Mouse (Mus musculus) myocyte (in vitro differentiated cells): ENCODE data around the gene Cnot1. TPM values are rescaled to one million over a fixed set of nuclear protein-coding genes. Genes with fewer than 3 reads are reported as not detected.

Experiments
- H3K27me3 ChIP-seq: one replicate; pipeline ENCODE4 v1.6.1; 2011; ENCODE audit not compliant: control insufficient read depth, insufficient read depth, insufficient read length
- H3K36me3 ChIP-seq: one replicate; pipeline ENCODE4 v1.6.1; 2011; ENCODE audit not compliant: control insufficient read depth, insufficient read depth
- H3K4me2 ChIP-seq: one replicate; pipeline ENCODE4 v1.6.1; 2011; ENCODE audit warnings: low read depth, control low read depth
- H3K4me3 ChIP-seq: one replicate; pipeline ENCODE4 v1.5.1; 2011; ENCODE audit warnings: mild to moderate bottlenecking, control low read depth, moderate library complexity
- H3K79me2 ChIP-seq: one replicate; pipeline ENCODE4 v1.6.1; 2011; ENCODE audit not compliant: control insufficient read depth, insufficient read depth
- H3ac ChIP-seq: one replicate; pipeline ENCODE4 v1.6.1; 2011; ENCODE audit not compliant: control insufficient read depth, insufficient read length
- CEBPB ChIP-seq: IDR thresholded peaks from 2 replicates; pipeline ENCODE4 v1.6.1; 2011; ENCODE audit warnings: mild to moderate bottlenecking, moderate library complexity; ENCODE audit not compliant: poor library complexity, insufficient read depth, severe bottlenecking
- E2F4 ChIP-seq: IDR thresholded peaks from one replicate; pipeline ENCODE4 v1.6.1; 2011; ENCODE audit warnings: mild to moderate bottlenecking, control low read depth, moderate library complexity; ENCODE audit not compliant: insufficient read depth
- MAX ChIP-seq: IDR thresholded peaks from one replicate; pipeline ENCODE4 v1.6.1; 2011; ENCODE audit warnings: low read depth, mild to moderate bottlenecking, control low read depth
- MYOD1 ChIP-seq, 3 experiments: IDR thresholded peaks; one replicate each; pipeline ENCODE4 v1.6.1; 2011; ENCODE audit warnings: control low read depth in 2 of 3, low read depth in 2 of 3, mild to moderate bottlenecking in 2 of 3, moderate library complexity in 1 of 3; ENCODE audit not compliant: insufficient read length in 2 of 3, control insufficient read depth in 1 of 3
- MYOG ChIP-seq, 3 experiments: IDR thresholded peaks; one replicate each; pipeline ENCODE4 v1.6.1; 2011; ENCODE audit warnings: control low read depth in 2 of 3, low read depth in 2 of 3, mild to moderate bottlenecking in 2 of 3; ENCODE audit not compliant: insufficient read length in 2 of 3, control insufficient read depth in 1 of 3, insufficient read depth in 1 of 3
- POLR2A ChIP-seq: IDR thresholded peaks from one replicate; pipeline ENCODE4 v1.6.1; 2011; ENCODE audit warnings: low read depth, mild to moderate bottlenecking, control low read depth, moderate library complexity; ENCODE audit not compliant: insufficient read length
- POLR2AphosphoS2 ChIP-seq: IDR thresholded peaks from one replicate; pipeline ENCODE4 v1.6.1; 2011; ENCODE audit warnings: low read depth, control low read depth; ENCODE audit not compliant: insufficient read length
- REST ChIP-seq: IDR thresholded peaks from one replicate; pipeline ENCODE4 v1.6.1; 2011; ENCODE audit warnings: mild to moderate bottlenecking, control low read depth, moderate library complexity; ENCODE audit not compliant: insufficient read depth, insufficient read length
- SRF ChIP-seq: IDR thresholded peaks from one replicate; pipeline ENCODE4 v1.6.1; 2011; ENCODE audit warnings: low read depth; ENCODE audit not compliant: control insufficient read depth, insufficient read length
- TCF12 ChIP-seq: IDR thresholded peaks from one replicate; pipeline ENCODE4 v1.6.1; 2011; ENCODE audit warnings: mild to moderate bottlenecking, control low read depth; ENCODE audit not compliant: poor library complexity, insufficient read depth, severe bottlenecking
- TCF3 ChIP-seq: IDR thresholded peaks from one replicate; pipeline ENCODE4 v1.6.1; 2011; ENCODE audit warnings: low read depth, control low read depth; ENCODE audit not compliant: insufficient read length
- USF1 ChIP-seq: IDR thresholded peaks from one replicate; pipeline ENCODE4 v1.6.1; 2011; ENCODE audit warnings: low read depth, mild to moderate bottlenecking, control low read depth, moderate library complexity
- polyA plus RNA-seq: library from polyadenylated mRNA; unstranded; fragments of >200 nt; fragmentation: generic; extraction: Trizol; gene quantifications from one replicate; pipeline ENCODE4 v1.2.1, GENCODE M21; 2012; ENCODE audit warnings: missing spikeins

Cnot1 gene
- polyA plus RNA-seq, 1 experiment = 32.7 TPM

- TF ChIP-seq MYOD1 (IDR thresholded peaks at IDR 0.05; ENCODE audit: control insufficient read depth in 1 of 3, insufficient read length in 2 of 3, low read depth in 2 of 3) = peak in 2 of 3 experiments; percentile 35 to 67
- TF ChIP-seq POLR2A = no peak
- no peak for TF ChIP-seq MAX
- no peak for TF ChIP-seq MYOG (IDR thresholded peaks at IDR 0.05; ENCODE audit: control insufficient read depth in 1 of 3, insufficient read depth in 1 of 3, insufficient read length in 2 of 3, low read depth in 2 of 3)
- TF ChIP-seq E2F4 = no peak
- TF ChIP-seq REST = no peak
- H3K27me3 ChIP-seq = no peaks in the 10 kb centered on the region
- no peaks in the 10 kb centered on the region for H3K36me3 ChIP-seq
- H3K79me2 ChIP-seq = peaks cover 7% of the 10 kb centered on the region
- H3ac ChIP-seq = no peak overlapping the region
- no peak overlapping the region for H3K4me2 ChIP-seq
- H3K4me3 ChIP-seq = no peak overlapping the region
Observed at GRCm38 (mm10) chr8:95688073-95688672, 119.1 kb downstream of the Cnot1 start.

DNA sequence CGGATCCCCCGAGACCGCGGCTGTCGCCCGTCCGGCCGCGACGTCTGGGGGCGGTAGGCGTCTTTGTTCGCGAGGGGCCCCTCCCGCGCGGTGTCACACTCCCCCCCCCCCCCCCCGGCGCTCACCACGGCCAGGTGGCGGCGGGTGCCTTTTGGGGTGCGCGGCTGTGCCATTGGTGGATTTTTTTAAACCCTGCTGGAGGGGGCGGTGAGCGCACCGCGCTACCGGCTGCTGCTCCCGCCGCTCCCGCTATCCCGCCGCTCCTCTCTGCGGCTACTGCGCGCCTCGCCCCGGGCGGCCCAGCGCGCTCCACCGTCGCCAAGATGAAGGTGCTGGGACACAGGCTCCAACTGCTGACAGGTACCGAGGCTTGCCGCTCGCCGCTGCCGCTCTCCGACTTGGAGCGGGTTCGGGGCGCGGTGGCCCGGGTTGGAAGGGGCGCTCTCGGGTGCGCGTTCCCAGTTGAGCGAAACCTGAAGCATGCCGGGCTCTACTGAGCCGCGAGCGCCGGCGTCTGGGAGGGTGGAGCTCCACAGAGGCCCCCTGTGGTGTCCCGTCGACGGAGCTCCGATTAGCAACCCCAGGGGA is 129.1 kb downstream of the Cnot1 start:
- H3K27me3 ChIP-seq = no peaks in the 10 kb centered on the region
- peak in 1 of 3 experiments; percentile 36 for TF ChIP-seq MYOD1 (IDR thresholded peaks at IDR 0.05; ENCODE audit: control insufficient read depth in 1 of 3, insufficient read length in 2 of 3, low read depth in 2 of 3)
- no peak for TF ChIP-seq TCF3
- TF ChIP-seq E2F4 = no peak
- TF ChIP-seq TCF12 = no peak
- no peak for TF ChIP-seq REST
- TF ChIP-seq CEBPB = no peak
- peak in 2 of 3 experiments; percentile 3 to 46 for TF ChIP-seq MYOG (IDR thresholded peaks at IDR 0.05; ENCODE audit: control insufficient read depth in 1 of 3, insufficient read depth in 1 of 3, insufficient read length in 2 of 3, low read depth in 2 of 3)
- TF ChIP-seq USF1 = no peak
- TF ChIP-seq POLR2A = no peak
- peaks cover 5% of the 10 kb centered on the region for H3K79me2 ChIP-seq
- peak overlapping the region; percentile 32 for H3K4me3 ChIP-seq
- peak overlapping the region; percentile 6 for H3ac ChIP-seq
- H3K36me3 ChIP-seq = no peaks in the 10 kb centered on the region
- H3K4me2 ChIP-seq = peak overlapping the region; percentile 73

DNA sequence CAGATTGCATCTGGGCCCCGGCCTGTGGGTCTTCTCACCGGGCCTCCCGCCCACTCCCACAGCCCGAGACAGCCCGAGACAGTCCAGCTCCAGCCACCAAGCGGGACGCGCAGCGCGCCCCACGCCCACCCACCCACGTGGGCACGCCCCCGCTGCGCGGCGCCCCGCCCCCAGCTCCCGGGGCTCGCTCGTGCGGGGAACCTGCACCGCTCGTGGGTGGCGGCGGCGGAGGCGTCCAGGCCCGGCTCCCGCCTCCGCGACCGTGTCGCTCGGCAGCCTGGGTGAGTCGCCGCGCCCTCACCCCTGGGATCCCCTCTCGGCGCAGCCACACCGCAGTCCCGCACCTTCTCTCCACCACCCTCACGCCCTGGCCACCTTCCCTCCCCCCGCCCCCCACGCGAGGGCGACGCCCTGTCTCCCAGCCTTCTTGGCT is 129.7 kb downstream of the Cnot1 start:
- Histone ChIP-seq H3K4me2 (peak overlapping the region; percentile 73), H3ac (peak overlapping the region; percentile 6), H3K36me3 (no peaks in the 10 kb centered on the region), H3K79me2 (peaks cover 4% of the 10 kb centered on the region), H3K27me3 (no peaks in the 10 kb centered on the region), H3K4me3 (peak overlapping the region; percentile 32)
- TF ChIP-seq POLR2AphosphoS2 (no peak), POLR2A (peak; percentile 14)

DNA sequence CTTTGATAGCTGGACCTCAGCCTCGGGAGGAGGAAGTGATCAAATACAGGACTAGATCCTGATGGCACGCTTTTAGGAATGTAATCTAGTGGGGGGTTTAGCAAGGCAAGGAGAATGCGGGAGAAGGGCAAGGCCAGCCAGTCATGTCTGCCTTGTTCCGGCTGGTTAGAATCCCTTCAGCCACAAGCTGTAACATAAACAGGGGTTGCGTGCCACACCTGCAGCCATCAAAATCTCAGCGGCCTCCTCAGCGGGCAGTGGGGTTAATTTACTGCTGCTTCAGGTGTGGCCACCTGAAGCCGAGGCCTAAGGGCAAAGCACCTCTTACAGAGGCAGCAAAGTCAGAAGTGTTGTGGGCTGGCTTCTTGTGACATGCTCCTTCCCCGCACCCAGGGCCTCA is 130.6 kb downstream of the Cnot1 start, which contains the start of gene Ndrg4:
Gene Ndrg4, plus strand, starts transcription at position 350 of the 400 bp plus-strand sequence.
- Histone ChIP-seq H3K4me3 (peak within 1 kb of the TSS; percentile 32), H3K27me3 (no peaks in the 10 kb centered on the region), H3ac (peak within 1 kb of the TSS; percentile 6), H3K79me2 (peaks cover 3% of the 10 kb centered on the region), H3K36me3 (no peaks in the 10 kb centered on the region), H3K4me2 (peak within 1 kb of the TSS; percentile 73)
- TF ChIP-seq POLR2A (no peak), E2F4 (no peak), MAX (no peak), MYOD1 (IDR thresholded peaks at IDR 0.05; ENCODE audit: control insufficient read depth in 1 of 3, insufficient read length in 2 of 3, low read depth in 2 of 3) (no peak), MYOG (IDR thresholded peaks at IDR 0.05; ENCODE audit: control insufficient read depth in 1 of 3, insufficient read depth in 1 of 3, insufficient read length in 2 of 3, low read depth in 2 of 3) (no peak), TCF3 (no peak), TCF12 (no peak), REST (no peak), USF1 (no peak), POLR2AphosphoS2 (no peak), SRF (no peak), CEBPB (no peak)

- Histone ChIP-seq H3K4me2 (peak overlapping the region; percentile 31), H3K27me3 (no peaks in the 10 kb centered on the region), H3K4me3 (no peak overlapping the region), H3K79me2 (no peaks in the 10 kb centered on the region), H3ac (no peak overlapping the region), H3K36me3 (no peaks in the 10 kb centered on the region)
- TF ChIP-seq CEBPB = no peak
- TF ChIP-seq MAX = no peak
- no peak for TF ChIP-seq TCF12
- TF ChIP-seq REST = no peak
- no peak for TF ChIP-seq POLR2A
- TF ChIP-seq MYOD1 (IDR thresholded peaks at IDR 0.05; ENCODE audit: control insufficient read depth in 1 of 3, insufficient read length in 2 of 3, low read depth in 2 of 3) = peak; percentile 23 to 90 (median 68)
- peak; percentile 59 for TF ChIP-seq USF1
- TF ChIP-seq TCF3 = no peak
- no peak for TF ChIP-seq POLR2AphosphoS2
- TF ChIP-seq MYOG (IDR thresholded peaks at IDR 0.05; ENCODE audit: control insufficient read depth in 1 of 3, insufficient read depth in 1 of 3, insufficient read length in 2 of 3, low read depth in 2 of 3) = peak in 2 of 3 experiments; percentile 11 to 62
- no peak for TF ChIP-seq E2F4
- TF ChIP-seq SRF = no peak
Observed at GRCm38 (mm10) chr8:95672811-95673210, 134.5 kb downstream of the Cnot1 start.
